Mouse (Mus musculus) lung, embryonic 16.5 days (tissue): ENCODE data around the gene Olfr213. TPM values are rescaled to one million over a fixed set of nuclear protein-coding genes. Genes with fewer than 3 reads are reported as not detected.
"Not testable (repeated sequence)": the region's sequence is repeated elsewhere in the genome, so short reads cannot be mapped to it uniquely, and the experiment has no call there.

Experiments
- ATAC-seq: fragments of 200-750 bp; cut with Nextera tagmentation; 2 replicates; pipeline ENCODE4 v1.8.0; 2017; ENCODE audit warnings: low read depth, mild to moderate bottlenecking, moderate library complexity
- H3K27ac ChIP-seq: fragments of 300-500 bp; sonication (generic); 2 replicates; pipeline ENCODE4 v1.5.1; 2014; ENCODE audit warnings: mild to moderate bottlenecking, control low read depth, low read length
- H3K27me3 ChIP-seq: fragments of 300-500 bp; sonication (generic); 2 replicates; pipeline ENCODE4 v1.6.1; 2014; ENCODE audit warnings: low read depth, low read length, mixed read lengths; ENCODE audit not compliant: control insufficient read depth, insufficient read depth
- H3K36me3 ChIP-seq: fragments of 300-500 bp; sonication (generic); 2 replicates; pipeline ENCODE4 v1.6.1; 2014; ENCODE audit warnings: low read length; ENCODE audit not compliant: control insufficient read depth, insufficient read depth
- H3K4me1 ChIP-seq: fragments of 300-500 bp; sonication (generic); replicated peaks from 2 replicates; pipeline ENCODE4 v1.6.1; 2014; ENCODE audit warnings: low read length, mixed read lengths; ENCODE audit not compliant: control insufficient read depth, insufficient read depth
- H3K4me2 ChIP-seq: fragments of 300-500 bp; sonication (generic); 2 replicates; pipeline ENCODE4 v1.6.1; 2014; ENCODE audit warnings: low read depth, low read length, control low read depth
- H3K4me3 ChIP-seq: fragments of 300-500 bp; sonication (generic); 2 replicates; pipeline ENCODE4 v1.5.1; 2014; ENCODE audit warnings: mild to moderate bottlenecking, low read length, control low read depth
- H3K9ac ChIP-seq: fragments of 300-500 bp; sonication (generic); 2 replicates; pipeline ENCODE4 v1.6.1; 2014; ENCODE audit warnings: low read length, control low read depth
- H3K9me3 ChIP-seq: fragments of 300-500 bp; sonication (generic); 2 replicates; pipeline ENCODE4 v1.6.1; 2016; ENCODE audit warnings: low read length; ENCODE audit not compliant: control insufficient read depth
- WGBS: fragments of 180-500 bp; shearing (Covaris S2); extraction: QIAGEN DNeasy Blood & Tissue Kit; methylation state at CpG from one replicate; pipeline ENCODE4 v1.1.7; 2014; 5-methylcytosine and 5-hydroxymethylcytosine counted together
- polyA plus RNA-seq: library from polyadenylated mRNA; unstranded; fragments of >200 nt; fragmentation: Nextera tagmentation; extraction: Ambion mirVana; gene quantifications from 2 replicates; pipeline ENCODE4 v1.2.1, GENCODE M21; 2015

Olfr213 gene
- polyA plus RNA-seq: not detected in 2 replicates

DNA sequence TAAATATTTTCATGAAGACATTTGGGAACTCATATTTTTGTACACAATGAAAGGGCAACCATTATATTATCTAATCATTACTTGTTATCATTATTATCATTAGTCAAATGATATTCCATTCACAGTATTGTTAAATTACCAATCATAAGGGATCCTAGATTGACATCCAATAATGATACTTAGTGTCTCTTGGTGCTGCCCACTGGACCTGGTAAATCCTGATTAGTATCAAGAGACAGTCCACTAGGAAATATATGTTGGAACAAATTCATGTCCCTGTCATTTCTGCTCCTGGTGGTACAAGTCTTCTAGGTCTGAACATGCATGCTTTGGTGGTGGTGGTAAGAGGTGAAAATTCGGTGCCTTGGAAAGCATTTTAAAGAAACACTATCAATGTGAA lies at the start of gene Olfr213:
Olfr213 (plus strand) TSS at position 301 of the 400 bp plus-strand sequence.
- H3K4me3 ChIP-seq: no peak within 1 kb of the TSS
- no peaks in the 10 kb centered on the region for H3K4me1 ChIP-seq
- H3K9me3 ChIP-seq: no peaks in the 10 kb centered on the region
- no peaks in the 10 kb centered on the region for H3K27me3 ChIP-seq
- 81% methylated on average over 1 of the region's 1 CpGs for WGBS
- H3K9ac ChIP-seq: no peak within 1 kb of the TSS
- H3K36me3 ChIP-seq: no peaks in the 10 kb centered on the region
- H3K4me2 ChIP-seq: no peak within 1 kb of the TSS
- no peak within 1 kb of the TSS for H3K27ac ChIP-seq
- ATAC-seq: no peak

DNA sequence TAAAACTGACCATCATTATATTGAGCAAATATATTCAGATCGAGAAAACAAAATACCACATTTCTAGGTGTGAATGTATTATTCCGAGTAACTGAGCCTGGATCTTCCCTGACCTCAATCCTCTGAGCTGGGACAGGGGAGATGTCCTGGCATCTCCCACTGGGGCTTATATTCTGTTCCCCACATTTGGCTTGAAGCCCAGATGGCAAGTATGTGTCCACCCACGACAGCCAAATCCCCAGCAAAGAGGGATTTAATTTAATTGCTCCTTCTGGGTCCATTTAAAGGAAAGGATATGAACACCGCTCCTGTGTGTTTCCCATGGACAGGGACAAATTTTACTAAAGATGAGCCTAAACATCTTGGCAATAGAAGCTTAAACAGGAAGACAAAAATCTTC lies 49.5 kb upstream of the Olfr213 start, which contains the start of gene Olfr211:
Olfr211 (plus strand) TSS at position 301 of the 400 bp plus-strand sequence.
- 75% methylated on average over 4 of the region's 4 CpGs for WGBS
- no peak for ATAC-seq
- H3K27me3 ChIP-seq: no peaks in the 10 kb centered on the region
- no peaks in the 10 kb centered on the region for H3K36me3 ChIP-seq
- H3K9me3 ChIP-seq: no peaks in the 10 kb centered on the region
- no peak within 1 kb of the TSS for H3K4me2 ChIP-seq
- no peak within 1 kb of the TSS for H3K27ac ChIP-seq
- no peak within 1 kb of the TSS for H3K4me3 ChIP-seq
- no peaks in the 10 kb centered on the region for H3K4me1 ChIP-seq
- H3K9ac ChIP-seq: no peak within 1 kb of the TSS

DNA sequence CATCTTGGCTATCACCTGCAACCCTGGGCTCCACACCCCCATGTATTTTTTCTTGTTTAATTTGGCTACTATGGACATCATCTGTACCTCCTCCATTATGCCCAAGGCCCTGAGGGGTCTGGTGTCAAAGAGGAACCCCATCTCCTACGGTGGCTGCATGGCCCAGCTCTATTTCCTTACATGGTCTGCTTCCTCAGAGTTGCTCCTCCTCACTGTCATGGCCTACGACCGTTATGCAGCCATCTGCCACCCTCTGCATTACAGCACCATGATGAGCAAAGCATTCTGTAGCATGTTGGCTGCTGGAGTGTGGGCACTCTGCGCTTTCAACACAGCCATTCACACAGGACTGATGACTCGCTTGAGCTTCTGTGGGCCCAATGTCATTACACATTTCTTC lies 44.5 kb upstream of the Olfr213 start:
- Histone ChIP-seq H3K36me3 (no peaks in the 10 kb centered on the region), H3K9me3 (no peaks in the 10 kb centered on the region), H3K4me2 (no peak overlapping the region), H3K27me3 (no peaks in the 10 kb centered on the region), H3K4me3 (no peak overlapping the region), H3K9ac (no peak overlapping the region), H3K27ac (no peak overlapping the region), H3K4me1 (no peaks in the 10 kb centered on the region)
- 82% methylated on average over 5 of the region's 5 CpGs for WGBS
- ATAC-seq: no peak

DNA sequence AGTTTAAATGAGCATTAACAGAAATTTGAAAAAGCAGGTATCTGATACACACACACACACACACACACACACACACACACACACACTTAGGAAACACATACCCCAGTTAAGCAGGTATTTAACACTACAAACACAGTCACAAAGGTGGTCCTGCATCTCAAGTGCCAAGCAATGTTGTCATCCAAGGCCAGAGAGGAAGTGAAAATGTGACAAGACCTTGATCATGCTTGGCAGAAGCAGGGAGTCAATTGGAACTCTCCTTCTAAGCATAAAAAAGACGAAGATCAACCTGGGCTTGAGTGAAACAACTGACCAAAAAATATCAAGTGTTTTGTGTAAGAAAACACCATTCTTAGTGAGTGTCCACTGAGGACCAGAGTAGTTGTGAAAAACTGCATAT lies 42.3 kb upstream of the Olfr213 start:
- H3K36me3 ChIP-seq: no peaks in the 10 kb centered on the region
- ATAC-seq: no peak
- no peak overlapping the region for H3K4me2 ChIP-seq
- H3K9ac ChIP-seq: no peak overlapping the region
- no peak overlapping the region for H3K4me3 ChIP-seq
- no peaks in the 10 kb centered on the region for H3K9me3 ChIP-seq
- 82% methylated on average over 1 of the region's 1 CpGs for WGBS
- H3K27me3 ChIP-seq: no peaks in the 10 kb centered on the region
- H3K27ac ChIP-seq: no peak overlapping the region
- H3K4me1 ChIP-seq: no peaks in the 10 kb centered on the region

DNA sequence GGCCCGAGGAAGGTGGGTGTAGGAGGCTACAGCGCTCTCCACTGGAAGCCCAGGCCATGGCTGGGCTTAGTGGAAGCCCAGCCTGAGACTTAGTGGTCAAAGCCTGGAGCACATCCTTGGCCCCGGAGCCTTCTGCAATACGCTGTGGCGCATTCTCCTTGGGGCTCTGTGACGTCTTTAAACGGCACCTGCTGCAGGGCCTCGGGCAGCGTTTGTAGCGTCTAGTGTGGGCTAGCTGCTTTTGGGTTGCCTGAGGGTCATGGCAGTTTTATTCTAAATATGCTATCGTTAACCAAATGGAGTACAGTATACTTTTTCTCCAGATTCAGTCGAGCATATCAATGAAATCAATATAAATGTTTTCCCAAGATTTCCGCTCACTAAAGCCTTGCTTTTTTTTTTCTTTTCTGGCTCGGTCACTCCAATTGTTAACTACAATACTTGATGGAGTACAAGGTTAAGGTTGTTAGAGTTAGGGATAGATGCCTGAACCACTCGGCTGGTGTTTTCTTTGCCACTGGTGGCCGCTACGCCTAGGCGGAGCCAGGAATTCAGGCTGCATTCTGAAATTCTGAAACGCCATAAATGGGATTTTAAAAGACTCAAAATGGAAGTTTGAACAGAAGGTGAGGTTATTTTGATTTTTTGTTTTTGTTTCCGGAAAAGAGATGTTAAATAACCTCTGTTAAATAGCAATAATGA lies 31.8 kb upstream of the Olfr213 start, which contains the start of gene Olfr212:
Olfr212 (plus strand) TSS at position 215 of the 702 bp plus-strand sequence.
- H3K36me3 ChIP-seq, H3K27ac ChIP-seq, H3K9me3 ChIP-seq, ATAC-seq, H3K4me1 ChIP-seq, H3K4me3 ChIP-seq, H3K4me2 ChIP-seq, H3K27me3 ChIP-seq, H3K9ac ChIP-seq: not testable (repeated sequence)
- 89% methylated on average over 19 of the region's 20 CpGs for WGBS

DNA sequence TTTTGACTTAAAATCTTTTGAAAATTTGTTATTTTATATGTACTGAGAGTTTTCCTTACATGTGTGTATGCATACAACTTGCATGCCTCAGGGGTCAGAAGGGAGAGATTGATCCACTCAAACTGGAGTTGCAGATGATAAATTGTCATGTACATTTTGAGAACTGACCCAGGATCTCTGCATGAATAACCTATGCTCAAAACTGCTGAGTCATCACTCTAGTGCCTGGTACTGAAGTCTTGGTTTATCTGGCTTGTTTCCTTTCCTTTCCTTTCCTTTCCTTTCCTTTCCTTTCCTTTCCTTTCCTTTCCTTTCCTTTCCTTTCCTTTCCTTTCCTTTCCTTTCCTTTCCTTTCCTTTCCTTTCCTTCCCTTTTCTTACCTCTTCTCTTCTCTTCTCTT lies 23.4 kb upstream of the Olfr213 start:
- Histone ChIP-seq H3K27ac (no peak overlapping the region), H3K4me1 (no peaks in the 10 kb centered on the region), H3K4me3 (no peak overlapping the region), H3K9ac (no peak overlapping the region), H3K36me3 (no peaks in the 10 kb centered on the region), H3K4me2 (no peak overlapping the region), H3K9me3 (peaks cover 2% of the 10 kb centered on the region; the same call in 1 of the 2 replicates), H3K27me3 (no peaks in the 10 kb centered on the region)
- no peak for ATAC-seq

DNA sequence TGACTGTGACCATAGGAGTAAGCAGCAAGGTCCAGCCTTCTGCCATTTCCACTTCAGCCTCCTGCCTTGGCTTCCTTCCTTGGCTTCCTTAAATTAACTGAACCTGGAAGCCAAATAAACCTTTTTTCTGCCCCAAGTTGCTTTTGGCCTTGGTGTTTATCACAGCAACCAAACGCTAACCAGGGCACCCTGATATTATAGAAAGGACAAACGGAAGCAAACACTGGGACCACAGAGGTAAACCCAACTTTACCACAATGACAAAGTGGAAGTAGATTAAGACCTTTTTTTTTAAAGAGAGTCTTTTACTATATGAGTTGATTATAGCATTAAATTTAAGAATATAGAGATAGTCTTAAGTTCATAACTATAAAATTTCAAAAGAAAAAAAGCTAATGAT lies 4.2 kb downstream of the Olfr213 start:
- no peak for ATAC-seq
- Histone ChIP-seq H3K36me3 (no peaks in the 10 kb centered on the region), H3K4me1 (no peaks in the 10 kb centered on the region), H3K4me3 (no peak overlapping the region), H3K27ac (no peak overlapping the region), H3K9ac (no peak overlapping the region), H3K27me3 (no peaks in the 10 kb centered on the region), H3K9me3 (no peaks in the 10 kb centered on the region), H3K4me2 (no peak overlapping the region)
- WGBS: 79% methylated on average over 2 of the region's 2 CpGs

DNA sequence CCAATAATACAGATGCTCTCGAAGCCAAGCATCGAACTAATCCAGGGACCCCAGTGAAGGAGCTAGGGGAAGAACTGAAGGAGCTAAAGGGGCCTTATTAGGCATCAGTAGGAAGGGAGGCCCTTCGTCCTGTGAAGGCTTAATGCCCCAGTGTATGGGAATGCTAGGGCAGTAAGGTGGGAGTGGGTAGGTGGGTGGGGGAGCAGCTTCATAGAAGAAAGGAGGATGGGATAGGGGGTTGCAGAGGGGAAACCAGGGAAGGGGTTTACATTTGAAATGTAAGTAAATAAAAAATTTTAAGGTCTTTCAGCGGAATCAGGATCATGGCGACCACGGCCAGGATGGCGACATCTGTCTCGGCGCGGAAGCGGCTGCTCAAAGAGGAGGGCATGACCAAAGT lies 12.6 kb downstream of the Olfr213 start, which contains the start of gene Gm5580:
Gm5580 (plus strand) TSS at position 301 of the 400 bp plus-strand sequence.
- not testable (repeated sequence) for H3K4me1 ChIP-seq, H3K27me3 ChIP-seq, H3K9me3 ChIP-seq, ATAC-seq, H3K4me2 ChIP-seq, H3K4me3 ChIP-seq, H3K9ac ChIP-seq, H3K36me3 ChIP-seq, H3K27ac ChIP-seq
- WGBS: 94% methylated on average over 11 of the region's 11 CpGs

DNA sequence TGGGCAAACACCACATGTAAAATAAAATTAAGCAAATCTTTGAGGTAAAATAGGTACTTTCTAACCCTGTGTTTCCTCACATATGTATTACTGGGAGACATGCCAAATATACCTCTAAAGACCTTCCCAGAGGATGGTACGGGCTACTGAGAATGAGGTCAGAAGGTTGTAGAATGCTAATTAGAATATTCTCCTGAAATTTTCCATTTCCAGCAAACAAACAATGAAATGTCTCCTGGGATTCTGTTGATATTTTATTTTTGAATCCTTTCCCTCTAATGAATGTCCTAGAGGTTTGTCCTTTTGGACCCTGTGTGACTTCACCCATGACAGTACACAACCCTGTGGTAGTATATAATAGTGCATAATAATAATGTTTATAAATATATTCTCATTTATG lies 15.7 kb downstream of the Olfr213 start, which contains the start of gene Olfr214:
Olfr214 (plus strand) TSS at position 301 of the 400 bp plus-strand sequence.
- no peak for ATAC-seq
- H3K9me3 ChIP-seq: no peaks in the 10 kb centered on the region
- H3K36me3 ChIP-seq: no peaks in the 10 kb centered on the region
- no peak within 1 kb of the TSS for H3K4me2 ChIP-seq
- H3K4me1 ChIP-seq: no peaks in the 10 kb centered on the region
- 66% methylated on average over 1 of the region's 1 CpGs for WGBS
- no peaks in the 10 kb centered on the region for H3K27me3 ChIP-seq
- H3K9ac ChIP-seq: no peak within 1 kb of the TSS
- no peak within 1 kb of the TSS for H3K27ac ChIP-seq
- H3K4me3 ChIP-seq: no peak within 1 kb of the TSS
